Mouse (Mus musculus): Measurements from ENCODE around the gene Magi1.

GRCm38 (mm10) chr6:93981211-93981610, 302.5 kb downstream of the Magi1 start:
- no peak for TF ChIP-seq POLR2A (IDR thresholded peaks at IDR 0.05; ENCODE audit: insufficient read depth, low read depth, low read length)
- TF ChIP-seq CTCF (IDR thresholded peaks at IDR 0.05; ENCODE audit: insufficient read depth, low read depth, low read length): no peak

Measured in olfactory bulb, adult 2 months (tissue).